Mouse (Mus musculus): ENCODE measurements around the gene Rac3. TPM values are rescaled to one million over a fixed set of nuclear protein-coding genes. Genes with fewer than 3 reads are reported as not detected.
"Not testable (repeated sequence)": the region's sequence is repeated elsewhere in the genome, so short reads cannot be mapped to it uniquely, and the experiment has no call there.

Gene Rac3
- 9.7 and 10.9 TPM in 2 replicates for polyA plus RNA-seq (2014; fragmentation: Nextera tagmentation; extraction: Ambion mirVana)

DNA sequence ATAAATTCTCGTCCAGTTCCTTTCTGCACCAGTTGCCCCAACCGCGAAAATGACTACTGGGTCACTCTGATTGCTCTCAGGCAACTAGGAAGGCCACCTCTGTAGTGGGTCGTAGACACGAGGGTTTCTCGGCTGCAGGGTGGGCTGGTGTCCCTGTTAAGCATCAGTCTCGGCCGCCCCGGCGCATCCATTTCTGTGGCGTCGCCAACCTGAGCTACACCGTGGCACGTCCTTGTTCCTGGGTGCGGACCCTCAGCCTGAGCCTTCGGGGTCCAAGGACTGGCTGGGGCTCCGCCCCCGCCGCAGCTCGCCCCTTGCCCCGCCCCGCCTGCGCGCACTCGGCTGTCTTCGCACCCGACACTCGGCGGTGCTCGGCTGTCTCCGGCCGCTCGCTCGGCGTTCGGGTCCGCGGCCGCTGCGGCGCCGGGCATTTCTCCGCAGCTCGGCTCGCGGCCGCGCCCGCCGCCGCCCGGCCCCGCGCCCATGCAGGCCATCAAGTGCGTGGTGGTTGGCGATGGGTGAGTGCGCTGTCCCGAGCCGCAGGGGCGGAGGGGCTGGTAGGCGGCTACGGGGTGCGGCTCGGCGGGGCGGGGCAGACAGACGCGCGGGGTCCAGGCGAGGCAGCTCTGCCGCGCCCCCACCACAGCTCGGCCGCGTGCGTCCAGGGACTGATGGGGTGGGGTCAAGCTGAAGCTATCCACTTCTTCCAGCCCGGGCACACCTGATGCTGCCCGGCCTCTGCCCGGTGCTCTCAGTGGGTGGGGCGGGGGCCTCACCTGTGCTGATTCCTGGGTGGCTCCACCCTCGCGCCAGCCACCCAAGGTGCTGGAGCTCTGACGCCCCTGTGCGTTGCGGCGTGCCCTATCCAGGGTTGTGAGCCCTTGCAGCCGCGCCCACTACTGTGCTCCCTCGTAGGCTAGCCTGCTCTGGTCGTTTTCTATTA lies at the start of gene Rac3:
Rac3 (plus strand) TSS at position 347 of the 943 bp plus-strand sequence.
- Histone ChIP-seq H3K36me3 (replicated peaks; ENCODE audit: control insufficient read depth, insufficient read depth, low read depth, low read length) (no peaks in the 10 kb centered on the region; the same call in none of the 2 replicates), H3K4me3 (ENCODE audit: low read depth, low read length) (peak within 1 kb of the TSS; percentile 59), H3K27me3 (ENCODE audit: control insufficient read depth, insufficient read depth, low read length) (peaks cover 7% of the 10 kb centered on the region; the same call in 1 of the 2 replicates), H3K4me2 (ENCODE audit: low read depth, low read length) (peak within 1 kb of the TSS; percentile 84), H3K4me1 (ENCODE audit: control insufficient read depth, insufficient read depth, low read length) (peaks cover 3% of the 10 kb centered on the region), H3K9ac (replicated peaks; ENCODE audit: low read length) (peak within 1 kb of the TSS; percentile 70), H3K27ac (replicated peaks; ENCODE audit: low read depth, low read length) (no peak within 1 kb of the TSS), H3K9me3 (replicated peaks; ENCODE audit: control insufficient read depth, low read length) (no peaks in the 10 kb centered on the region)
- DNase-seq (ENCODE audit: low spot score) (peak; percentile 88), ATAC-seq (replicated peaks; ENCODE audit: insufficient number of reproducible peaks, low FRiP score, low TSS enrichment, low read depth) (peak; percentile 83)
- under 1% methylated on average over 82 of the region's 90 CpGs for WGBS

DNA sequence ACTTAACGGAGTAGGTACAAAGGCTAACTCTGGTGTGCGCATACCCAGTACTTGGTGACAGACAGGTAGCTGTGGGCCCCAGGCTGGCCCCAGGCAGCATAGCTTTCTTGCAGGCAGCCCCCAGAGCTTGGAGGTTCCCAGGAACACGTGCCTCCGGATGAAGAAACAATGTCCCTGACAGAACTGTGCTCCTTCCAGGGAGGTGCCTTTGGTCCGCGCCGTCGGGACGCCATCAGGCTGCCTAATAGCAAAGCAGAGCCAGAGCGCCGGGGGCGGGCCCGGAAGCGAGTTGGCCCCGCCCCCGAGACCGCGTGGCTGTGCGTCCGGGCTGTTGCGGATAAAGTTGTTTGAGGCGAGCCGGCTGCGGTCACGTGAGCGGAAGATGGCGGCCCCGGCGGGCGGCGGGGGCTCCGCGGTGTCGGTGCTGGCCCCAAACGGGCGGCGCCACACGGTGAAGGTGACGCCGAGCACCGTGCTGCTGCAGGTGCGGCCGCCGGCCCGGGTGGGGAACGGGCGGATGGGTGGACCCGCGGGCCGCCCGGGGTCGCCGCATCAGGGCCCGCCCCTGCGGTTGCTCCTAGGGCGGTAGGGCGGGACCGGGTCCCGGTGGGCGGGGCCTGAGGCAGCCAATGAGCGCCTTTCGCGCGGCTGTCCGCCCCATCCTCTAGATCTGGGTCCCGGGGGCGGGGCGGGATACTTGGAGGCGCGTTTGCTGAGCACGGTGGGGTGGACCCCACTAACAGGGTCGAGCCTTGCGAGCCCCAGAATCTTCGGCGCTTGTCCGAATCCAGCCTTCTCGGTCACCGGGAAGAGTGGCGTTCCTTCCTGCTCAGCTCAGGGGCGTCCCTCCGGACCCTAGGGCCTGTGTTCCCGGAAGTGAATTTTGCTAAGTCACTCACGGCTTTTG lies 48.3 kb upstream of the Rac3 start, which contains the start of gene Aspscr1:
Aspscr1 (plus strand) TSS at position 287 of the 907 bp plus-strand sequence.
- Histone ChIP-seq H3K9me3 (replicated peaks; ENCODE audit: control insufficient read depth, low read length) (no peaks in the 10 kb centered on the region), H3K27me3 (ENCODE audit: control insufficient read depth, insufficient read depth, low read length) (no peaks in the 10 kb centered on the region), H3K4me2 (ENCODE audit: low read depth, low read length) (peak within 1 kb of the TSS; percentile 86), H3K27ac (replicated peaks; ENCODE audit: low read depth, low read length) (peak within 1 kb of the TSS; percentile 72), H3K4me1 (ENCODE audit: control insufficient read depth, insufficient read depth, low read length) (no peaks in the 10 kb centered on the region), H3K4me3 (ENCODE audit: low read depth, low read length) (peak within 1 kb of the TSS; percentile 63), H3K9ac (replicated peaks; ENCODE audit: low read length) (peak within 1 kb of the TSS; percentile 70), H3K36me3 (replicated peaks; ENCODE audit: control insufficient read depth, insufficient read depth, low read depth, low read length) (no peaks in the 10 kb centered on the region)
- 1% methylated on average over 78 of the region's 83 CpGs for WGBS
- DNase-seq (ENCODE audit: low spot score) (peak; percentile 96), ATAC-seq (replicated peaks; ENCODE audit: insufficient number of reproducible peaks, low FRiP score, low TSS enrichment, low read depth) (peak; percentile 93)

DNA sequence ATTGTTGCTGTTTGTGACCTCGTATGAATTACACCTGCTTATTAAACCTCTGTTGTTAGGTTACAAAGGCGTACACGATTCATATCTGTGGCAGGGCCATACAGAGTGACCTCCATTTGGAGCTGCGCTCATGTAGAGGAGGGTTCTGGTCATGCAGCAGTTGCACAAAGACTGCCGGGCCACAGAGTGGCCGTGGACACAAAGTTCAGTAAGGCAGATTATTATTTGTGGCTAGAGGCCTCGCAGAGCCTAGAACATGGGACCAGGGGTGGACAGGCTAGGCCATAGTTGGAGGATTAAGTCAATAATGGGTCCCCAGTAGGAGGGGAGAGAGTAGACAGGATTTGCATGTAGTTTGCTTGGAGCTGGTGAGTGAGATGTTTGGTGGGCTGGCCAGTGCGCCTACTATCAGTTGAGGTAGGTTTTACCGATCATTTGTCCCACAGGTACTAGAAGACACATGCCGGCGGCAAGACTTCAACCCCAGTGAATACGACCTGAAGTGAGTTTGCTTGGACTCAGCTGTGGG lies 47.6 kb upstream of the Rac3 start:
- WGBS: 43% methylated on average over 12 of the region's 12 CpGs
- peak overlapping the region; percentile 72 for H3K27ac ChIP-seq (replicated peaks; ENCODE audit: low read depth, low read length)
- ATAC-seq (replicated peaks; ENCODE audit: insufficient number of reproducible peaks, low FRiP score, low TSS enrichment, low read depth) (peak; percentile 40), DNase-seq (ENCODE audit: low spot score) (no peak)
- H3K4me3 ChIP-seq (ENCODE audit: low read depth, low read length): peak overlapping the region; percentile 63
- H3K4me2 ChIP-seq (ENCODE audit: low read depth, low read length): peak overlapping the region; percentile 86
- H3K27me3 ChIP-seq (ENCODE audit: control insufficient read depth, insufficient read depth, low read length): no peaks in the 10 kb centered on the region
- H3K36me3 ChIP-seq (replicated peaks; ENCODE audit: control insufficient read depth, insufficient read depth, low read depth, low read length): no peaks in the 10 kb centered on the region
- peak overlapping the region; percentile 70 for H3K9ac ChIP-seq (replicated peaks; ENCODE audit: low read length)
- H3K9me3 ChIP-seq (replicated peaks; ENCODE audit: control insufficient read depth, low read length): no peaks in the 10 kb centered on the region
- no peaks in the 10 kb centered on the region for H3K4me1 ChIP-seq (ENCODE audit: control insufficient read depth, insufficient read depth, low read length)

DNA sequence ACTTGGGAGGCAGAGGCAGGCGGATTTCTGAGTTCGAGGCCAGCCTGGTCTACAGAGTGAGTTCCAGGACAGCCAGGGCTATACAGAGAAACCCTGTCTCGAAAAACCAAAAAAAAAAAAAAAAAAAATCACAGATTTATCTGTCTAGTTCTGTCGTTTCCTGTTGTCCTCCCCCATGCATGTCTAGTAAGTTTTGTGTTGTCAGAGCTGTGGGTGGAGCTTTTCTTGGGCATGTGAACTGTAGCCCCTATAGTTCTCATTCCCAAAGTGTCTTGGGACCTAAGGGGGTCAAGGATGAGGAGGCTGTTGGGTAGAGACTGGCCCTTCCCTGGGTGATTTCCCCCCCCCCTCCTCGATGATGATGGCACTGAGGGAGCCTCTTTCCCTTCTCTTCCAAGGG lies 45.4 kb upstream of the Rac3 start:
- H3K36me3 ChIP-seq (replicated peaks; ENCODE audit: control insufficient read depth, insufficient read depth, low read depth, low read length); H3K9me3 ChIP-seq (replicated peaks; ENCODE audit: control insufficient read depth, low read length): not testable (repeated sequence)
- 96% methylated on average over 4 of the region's 5 CpGs for WGBS

DNA sequence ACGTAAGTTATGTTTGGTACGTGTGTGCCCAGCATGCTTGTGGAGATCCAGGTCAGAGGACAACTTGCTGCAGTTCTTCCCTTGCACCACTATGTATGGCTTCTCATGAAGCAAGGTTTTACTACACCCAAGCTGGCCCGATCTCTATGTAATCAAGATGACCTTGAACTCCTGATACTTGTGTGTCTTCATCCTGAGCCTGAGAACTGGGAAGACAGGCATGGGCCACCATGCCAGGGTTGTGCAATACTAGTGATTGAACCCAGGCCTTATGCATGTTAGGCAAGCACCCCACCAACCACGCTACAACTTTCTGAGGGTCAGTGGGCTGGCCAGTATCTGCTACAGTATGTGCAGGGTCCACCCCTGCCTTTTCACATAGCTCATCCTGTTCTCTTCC lies 44.3 kb upstream of the Rac3 start:
- H3K9ac ChIP-seq (replicated peaks; ENCODE audit: low read length): no peak overlapping the region
- no peaks in the 10 kb centered on the region for H3K9me3 ChIP-seq (replicated peaks; ENCODE audit: control insufficient read depth, low read length)
- no peak overlapping the region for H3K4me2 ChIP-seq (ENCODE audit: low read depth, low read length)
- ATAC-seq (replicated peaks; ENCODE audit: insufficient number of reproducible peaks, low FRiP score, low TSS enrichment, low read depth) (no peak), DNase-seq (ENCODE audit: low spot score) (no peak)
- H3K4me3 ChIP-seq (ENCODE audit: low read depth, low read length): no peak overlapping the region
- H3K36me3 ChIP-seq (replicated peaks; ENCODE audit: control insufficient read depth, insufficient read depth, low read depth, low read length): no peaks in the 10 kb centered on the region
- no peaks in the 10 kb centered on the region for H3K4me1 ChIP-seq (ENCODE audit: control insufficient read depth, insufficient read depth, low read length)
- H3K27ac ChIP-seq (replicated peaks; ENCODE audit: low read depth, low read length): no peak overlapping the region
- no peaks in the 10 kb centered on the region for H3K27me3 ChIP-seq (ENCODE audit: control insufficient read depth, insufficient read depth, low read length)
- 93% methylated on average over 4 of the region's 4 CpGs for WGBS

More for the DNA sequence above, 45.4 kb upstream of the Rac3 start:
- H3K9ac ChIP-seq (replicated peaks; ENCODE audit: low read length); ATAC-seq (replicated peaks; ENCODE audit: insufficient number of reproducible peaks, low FRiP score, low TSS enrichment, low read depth); H3K4me1 ChIP-seq (ENCODE audit: control insufficient read depth, insufficient read depth, low read length); H3K4me3 ChIP-seq (ENCODE audit: low read depth, low read length); H3K27ac ChIP-seq (replicated peaks; ENCODE audit: low read depth, low read length); H3K27me3 ChIP-seq (ENCODE audit: control insufficient read depth, insufficient read depth, low read length); DNase-seq (ENCODE audit: low spot score); H3K4me2 ChIP-seq (ENCODE audit: low read depth, low read length): not testable (repeated sequence)

DNA sequence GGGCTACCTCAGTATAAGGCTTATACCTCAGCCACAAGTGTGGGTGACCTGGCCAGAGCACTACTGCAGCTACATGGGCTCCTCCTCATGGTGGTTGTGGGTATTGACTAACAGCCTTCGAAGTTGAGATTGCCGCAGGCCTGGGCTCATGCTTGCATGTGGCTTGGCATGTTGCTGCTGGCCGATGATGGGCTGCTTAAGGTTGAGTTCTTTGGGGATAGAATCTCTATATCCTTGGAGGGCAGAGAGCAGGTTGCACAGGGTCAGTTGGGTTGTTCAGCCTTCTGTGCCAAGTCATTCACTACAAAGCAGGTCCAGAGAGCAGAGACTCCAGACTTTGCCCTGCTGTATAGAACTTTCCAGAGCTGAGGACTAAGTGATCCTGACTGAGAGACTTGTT lies 41.4 kb upstream of the Rac3 start:
- Histone ChIP-seq H3K9me3 (replicated peaks; ENCODE audit: control insufficient read depth, low read length) (no peaks in the 10 kb centered on the region), H3K36me3 (replicated peaks; ENCODE audit: control insufficient read depth, insufficient read depth, low read depth, low read length) (no peaks in the 10 kb centered on the region), H3K4me1 (ENCODE audit: control insufficient read depth, insufficient read depth, low read length) (no peaks in the 10 kb centered on the region), H3K4me2 (ENCODE audit: low read depth, low read length) (no peak overlapping the region), H3K9ac (replicated peaks; ENCODE audit: low read length) (no peak overlapping the region), H3K27me3 (ENCODE audit: control insufficient read depth, insufficient read depth, low read length) (no peaks in the 10 kb centered on the region), H3K27ac (replicated peaks; ENCODE audit: low read depth, low read length) (no peak overlapping the region), H3K4me3 (ENCODE audit: low read depth, low read length) (no peak overlapping the region)
- ATAC-seq (replicated peaks; ENCODE audit: insufficient number of reproducible peaks, low FRiP score, low TSS enrichment, low read depth) (no peak), DNase-seq (ENCODE audit: low spot score) (peak; percentile 10)
- WGBS: 77% methylated on average over 3 of the region's 3 CpGs

DNA sequence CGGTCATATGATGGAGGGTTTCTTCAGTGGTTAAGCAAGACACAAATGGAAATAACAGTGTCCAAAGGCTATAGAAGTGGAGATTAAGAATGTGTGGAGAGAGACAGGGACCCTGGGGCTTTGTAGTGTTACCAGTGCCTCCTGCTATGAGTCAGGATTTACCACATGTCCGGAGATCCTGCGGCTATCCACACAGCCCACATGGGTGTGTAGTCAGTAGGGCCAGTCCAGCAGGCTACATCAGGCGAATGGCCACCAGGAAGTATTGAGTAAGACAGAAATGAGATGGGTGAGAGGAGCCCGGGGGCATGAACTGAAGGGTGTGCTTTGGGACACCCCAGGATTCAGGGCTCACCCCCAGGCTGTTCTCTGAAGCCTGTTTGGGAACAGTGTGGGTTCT lies 38.6 kb upstream of the Rac3 start:
- H3K4me2 ChIP-seq (ENCODE audit: low read depth, low read length): no peak overlapping the region
- 95% methylated on average over 5 of the region's 5 CpGs for whole genome bisulfite sequencing
- ATAC-seq (replicated peaks; ENCODE audit: insufficient number of reproducible peaks, low FRiP score, low TSS enrichment, low read depth): no peak
- H3K36me3 ChIP-seq (replicated peaks; ENCODE audit: control insufficient read depth, insufficient read depth, low read depth, low read length): no peaks in the 10 kb centered on the region
- no peak overlapping the region for H3K4me3 ChIP-seq (ENCODE audit: low read depth, low read length)
- H3K27me3 ChIP-seq (ENCODE audit: control insufficient read depth, insufficient read depth, low read length): no peaks in the 10 kb centered on the region
- H3K9ac ChIP-seq (replicated peaks; ENCODE audit: low read length): no peak overlapping the region
- no peaks in the 10 kb centered on the region for H3K4me1 ChIP-seq (ENCODE audit: control insufficient read depth, insufficient read depth, low read length)
- no peak overlapping the region for H3K27ac ChIP-seq (replicated peaks; ENCODE audit: low read depth, low read length)
- no peak for DNase-seq (ENCODE audit: low spot score)
- no peaks in the 10 kb centered on the region for H3K9me3 ChIP-seq (replicated peaks; ENCODE audit: control insufficient read depth, low read length)

Data from embryonic facial prominence, embryonic 11.5 days (tissue).